Mouse (Mus musculus) midbrain, embryonic 10.5 days (tissue): Measurements from ENCODE around the gene Pgd. TPM values are rescaled to one million over a fixed set of nuclear protein-coding genes. Genes with fewer than 3 reads are reported as not detected.
"Not testable (repeated sequence)": the region's sequence is repeated elsewhere in the genome, so short reads cannot be mapped to it uniquely, and the experiment has no call there.

Source experiments
- DNase-seq: peaks from one replicate; pipeline ENCODE4 v3.0.0-alpha.2; 2017; ENCODE audit warnings: low spot score
- H3K27ac ChIP-seq: fragments of 300-500 bp; sonication (generic); replicated peaks from 2 replicates; pipeline ENCODE4 v1.5.1; 2016; ENCODE audit warnings: mild to moderate bottlenecking
- H3K27me3 ChIP-seq: fragments of 300-500 bp; sonication (generic); 2 replicates; pipeline ENCODE4 v1.6.1; 2016; ENCODE audit warnings: low read depth, mild to moderate bottlenecking; ENCODE audit not compliant: poor library complexity, severe bottlenecking
- H3K36me3 ChIP-seq: fragments of 300-500 bp; sonication (generic); 2 replicates; pipeline ENCODE4 v1.6.1; 2016; ENCODE audit warnings: mild to moderate bottlenecking, moderate library complexity
- H3K4me1 ChIP-seq: fragments of 300-500 bp; sonication (generic); 2 replicates; pipeline ENCODE4 v1.6.1; 2016
- H3K4me3 ChIP-seq: fragments of 300-500 bp; sonication (generic); 2 replicates; pipeline ENCODE4 v1.5.1; 2016; ENCODE audit warnings: mild to moderate bottlenecking, moderate library complexity
- H3K9me3 ChIP-seq: fragments of 300-500 bp; sonication (generic); replicated peaks from 2 replicates; pipeline ENCODE4 v1.6.1; 2016; ENCODE audit warnings: mild to moderate bottlenecking
- WGBS: fragments of 180-500 bp; shearing (Covaris S2); methylation state at CpG from one replicate; pipeline ENCODE4 v1.1.7; 2016; 5-methylcytosine and 5-hydroxymethylcytosine counted together
- polyA plus RNA-seq: library from polyadenylated mRNA; unstranded; fragments of >200 nt; fragmentation: Nextera tagmentation; extraction: Ambion mirVana; gene quantifications from 2 replicates; pipeline ENCODE4 v1.2.1, GENCODE M21; 2016

The Pgd gene
- polyA plus RNA-seq, 1 experiment from 2014 or later, result 168 TPM

DNA sequence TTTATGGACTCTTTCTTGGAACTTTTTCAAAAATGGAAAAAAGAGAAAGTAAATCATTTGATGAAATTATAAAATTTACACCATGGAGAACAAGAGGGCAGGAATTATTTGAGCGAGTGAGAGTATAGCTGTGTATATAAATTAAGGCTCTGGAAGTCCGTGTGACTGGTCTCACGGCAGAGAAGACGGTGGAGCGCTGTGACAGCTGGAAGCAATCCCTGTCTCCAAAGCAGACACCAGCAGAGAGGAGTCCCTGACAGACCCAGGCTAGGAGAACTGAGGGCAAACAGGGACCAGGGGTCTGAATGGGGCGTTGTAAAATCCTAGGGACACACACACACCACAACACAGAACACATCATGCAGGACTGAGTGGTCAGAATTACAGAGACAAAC lies 40.5 kb downstream of the Pgd start:
- Histone ChIP-seq H3K4me1 (peaks cover 14% of the 10 kb centered on the region; the same call in 1 of the 2 replicates), H3K27me3 (no peaks in the 10 kb centered on the region), H3K4me3 (no peak overlapping the region), H3K9me3 (no peaks in the 10 kb centered on the region), H3K27ac (peak overlapping the region; percentile 55), H3K36me3 (peaks cover 57% of the 10 kb centered on the region)
- no peak for DNase-seq
- WGBS, result 82% methylated on average over 6 of the region's 6 CpGs

DNA sequence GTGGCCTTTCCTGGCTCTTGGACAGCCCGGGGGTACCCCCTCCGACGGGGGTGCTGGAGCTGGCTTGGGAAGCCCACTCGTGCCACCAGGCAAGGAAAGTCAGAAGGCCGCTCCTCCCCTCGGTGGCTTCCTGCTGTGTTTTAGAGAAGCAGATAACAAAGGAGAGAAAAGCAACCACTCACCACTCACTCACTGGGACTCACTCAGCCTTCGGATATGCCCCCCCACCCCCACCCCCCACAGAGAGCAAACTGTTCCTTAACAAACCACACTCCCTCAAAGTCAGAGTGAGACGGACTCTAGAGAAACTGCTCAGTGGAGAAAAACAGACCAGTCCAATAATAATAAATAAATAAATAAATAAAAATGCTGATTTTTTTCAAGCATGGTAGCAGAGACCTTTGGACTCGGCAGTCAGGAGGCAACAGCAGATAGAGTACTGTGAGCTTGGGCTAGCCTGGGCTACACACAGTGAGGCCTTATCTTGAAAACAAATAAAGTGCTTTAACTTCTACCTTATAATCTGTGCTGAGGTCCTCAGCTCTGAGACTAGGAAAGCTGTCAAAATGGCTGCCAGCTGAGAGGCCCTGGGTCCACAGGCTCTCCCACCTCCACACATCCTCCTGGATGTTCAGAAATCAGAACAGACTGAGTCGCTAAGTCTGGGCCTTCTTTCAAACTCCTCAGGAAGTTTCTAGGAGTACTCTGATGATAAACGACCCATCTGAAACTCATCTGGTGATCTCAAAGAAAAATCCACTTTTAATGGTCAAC lies 41.0 kb downstream of the Pgd start:
- WGBS, result 52% methylated on average over 11 of the region's 11 CpGs
- H3K36me3 ChIP-seq, result peaks cover 53% of the 10 kb centered on the region
- no peak overlapping the region for H3K4me3 ChIP-seq
- H3K4me1 ChIP-seq, result peaks cover 14% of the 10 kb centered on the region; the same call in 1 of the 2 replicates
- no peak for DNase-seq
- H3K27ac ChIP-seq, result peak overlapping the region; percentile 60
- H3K9me3 ChIP-seq, result no peaks in the 10 kb centered on the region
- no peaks in the 10 kb centered on the region for H3K27me3 ChIP-seq

DNA sequence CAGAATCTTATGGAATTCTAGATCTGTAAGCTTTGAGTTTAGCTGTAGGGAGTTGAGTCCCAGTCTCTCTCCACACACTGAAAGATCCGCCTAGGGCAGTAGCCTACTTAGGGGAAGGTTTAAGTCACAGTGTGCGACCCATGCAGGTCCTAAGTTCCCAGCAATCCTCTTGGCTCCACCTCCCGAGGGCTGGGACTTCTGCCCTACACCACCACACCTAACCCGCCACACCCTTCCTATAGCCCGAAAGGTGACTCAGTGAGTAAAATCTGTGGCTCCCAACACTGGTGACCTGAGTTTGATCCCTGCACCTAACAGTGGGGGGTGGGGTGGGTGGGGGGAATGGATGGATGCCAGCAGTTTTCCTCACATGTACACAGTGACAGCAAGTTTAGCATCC lies 43.1 kb downstream of the Pgd start:
- Histone ChIP-seq H3K36me3 (peaks cover 32% of the 10 kb centered on the region), H3K4me3 (no peak overlapping the region), H3K9me3 (no peaks in the 10 kb centered on the region), H3K4me1 (peaks cover 20% of the 10 kb centered on the region; the same call in 1 of the 2 replicates), H3K27me3 (no peaks in the 10 kb centered on the region), H3K27ac (no peak overlapping the region)
- no peak for DNase-seq
- WGBS, result 63% methylated on average over 5 of the region's 5 CpGs

DNA sequence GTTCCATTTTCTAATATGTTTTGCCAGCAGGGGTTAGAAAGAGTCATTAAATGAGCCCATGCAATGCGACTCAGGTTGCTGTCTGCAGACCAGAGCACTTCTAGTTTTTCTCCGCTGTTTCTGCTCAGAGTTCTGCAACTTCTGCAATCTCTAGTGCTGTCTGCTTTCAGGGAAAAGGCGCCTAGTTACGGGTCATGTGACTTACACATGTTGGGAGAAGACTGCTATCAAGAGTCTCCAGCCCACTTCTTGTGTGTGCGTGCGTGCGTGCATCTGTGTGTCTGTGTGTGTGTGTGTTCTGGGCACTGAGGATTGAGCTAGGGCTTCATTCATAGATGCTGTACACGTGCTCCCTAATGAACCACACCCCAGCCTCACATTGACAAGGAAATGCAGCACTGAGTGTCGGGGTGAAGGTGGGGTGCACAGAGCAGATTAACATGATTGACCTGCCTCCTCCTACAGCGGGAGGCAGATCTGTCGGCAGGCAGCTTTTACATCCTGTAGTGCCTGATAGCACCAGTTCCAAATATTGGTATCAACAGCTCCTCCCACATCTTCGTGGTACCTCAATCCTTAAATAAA lies 46.5 kb downstream of the Pgd start:
- H3K27me3 ChIP-seq, H3K27ac ChIP-seq, H3K4me1 ChIP-seq, DNase-seq, H3K4me3 ChIP-seq, H3K9me3 ChIP-seq: not testable (repeated sequence)
- peaks cover 12% of the 10 kb centered on the region for H3K36me3 ChIP-seq
- 88% methylated on average over 12 of the region's 12 CpGs for WGBS

DNA sequence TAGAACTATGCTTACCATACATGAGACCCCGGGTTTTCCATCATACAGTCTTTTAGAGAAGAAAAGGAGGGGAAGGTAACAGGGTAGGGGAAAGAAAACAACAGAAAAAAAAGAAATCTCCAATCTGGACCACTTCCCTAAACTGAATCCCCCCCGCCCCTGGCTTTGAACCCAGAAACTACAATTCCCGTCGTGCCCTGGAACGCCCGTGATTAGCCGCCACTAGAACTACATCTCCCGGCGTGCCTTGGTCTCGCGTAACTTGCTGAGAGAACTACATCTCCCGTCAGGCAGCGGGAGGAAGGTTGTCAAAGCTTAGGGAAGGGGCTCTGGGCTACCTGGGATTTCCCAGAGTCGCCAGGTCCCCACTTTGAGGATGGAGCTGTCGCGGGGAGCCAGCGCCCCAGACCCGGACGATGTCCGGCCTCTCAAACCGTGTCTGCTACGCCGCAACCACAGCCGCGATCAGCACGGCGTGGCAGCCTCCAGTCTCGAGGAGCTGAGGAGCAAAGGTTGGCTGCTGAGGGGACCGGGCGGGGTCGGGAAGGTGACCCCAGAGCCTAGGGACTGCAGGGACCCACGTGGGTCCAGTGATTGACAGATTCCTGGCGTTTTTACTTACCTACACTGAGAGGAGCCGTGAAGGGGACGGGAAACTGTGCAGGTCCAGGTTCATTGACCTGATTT lies 62.6 kb downstream of the Pgd start, which contains the start of gene Dffa:
Dffa (plus strand) TSS at position 272 of the 687 bp plus-strand sequence.
- Histone ChIP-seq H3K4me3 (peak within 1 kb of the TSS; percentile 78), H3K27me3 (no peaks in the 10 kb centered on the region), H3K27ac (peak within 1 kb of the TSS; percentile 75), H3K9me3 (no peaks in the 10 kb centered on the region), H3K4me1 (peaks cover 20% of the 10 kb centered on the region), H3K36me3 (peaks cover 18% of the 10 kb centered on the region)
- WGBS, result under 1% methylated on average over 35 of the region's 35 CpGs
- peak; percentile 88 for DNase-seq

DNA sequence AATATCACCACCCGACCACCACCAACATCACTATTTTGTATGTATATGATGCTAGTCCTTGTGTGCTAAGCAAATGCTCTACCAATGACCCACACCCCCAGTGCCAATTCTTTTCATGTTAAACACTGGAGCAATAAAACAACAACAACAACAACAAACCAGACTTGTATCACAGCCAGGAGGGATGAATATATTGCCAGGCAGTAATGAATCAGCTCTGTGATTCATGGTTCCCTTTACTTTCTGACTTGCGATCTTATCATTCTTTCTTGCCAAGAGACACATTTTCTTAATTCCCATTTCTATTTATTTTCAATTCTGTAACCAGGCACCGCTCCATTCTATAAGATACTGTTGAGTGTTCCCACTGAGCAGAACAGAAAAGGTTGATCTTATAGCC lies 65.1 kb downstream of the Pgd start:
- Histone ChIP-seq H3K27me3 (no peaks in the 10 kb centered on the region), H3K36me3 (peaks cover 5% of the 10 kb centered on the region), H3K4me3 (no peak overlapping the region), H3K9me3 (no peaks in the 10 kb centered on the region), H3K4me1 (peaks cover 33% of the 10 kb centered on the region), H3K27ac (no peak overlapping the region)
- 89% methylated on average over 3 of the region's 3 CpGs for WGBS
- DNase-seq, result no peak

DNA sequence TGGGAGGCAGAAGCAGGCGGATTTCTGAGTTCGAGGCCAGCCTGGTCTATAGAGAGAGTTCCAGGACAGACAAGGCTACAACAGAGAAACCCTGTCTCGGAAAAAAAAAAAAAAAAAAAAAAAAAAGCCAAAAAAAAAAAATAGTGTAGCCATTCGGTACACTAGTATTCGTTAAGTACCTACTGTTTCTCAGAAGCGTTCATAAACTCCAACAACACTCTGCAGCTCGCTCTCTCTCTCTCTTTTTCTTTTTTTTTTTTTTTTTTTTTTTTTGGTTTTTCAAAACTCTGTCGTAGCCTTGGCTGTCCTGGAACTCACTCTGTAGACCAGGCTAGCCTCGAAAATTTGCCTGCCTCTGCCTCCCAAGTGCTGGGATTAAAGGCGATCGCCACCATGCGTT lies 66.1 kb downstream of the Pgd start:
- not testable (repeated sequence) for H3K27ac ChIP-seq, H3K4me3 ChIP-seq, H3K36me3 ChIP-seq, H3K27me3 ChIP-seq, DNase-seq, H3K9me3 ChIP-seq
- WGBS, result 88% methylated on average over 12 of the region's 12 CpGs
- peaks cover 33% of the 10 kb centered on the region for H3K4me1 ChIP-seq

Other genes starting within 250 kb of the Pgd start
- 56.6 and 57.3 TPM in 2 replicates for gene Pex14, start 66.9 kb downstream of the Pgd start, polyA plus RNA-seq
- gene Dffa, start 62.6 kb downstream of the Pgd start, polyA plus RNA-seq, result 32.4 and 34.4 TPM in 2 replicates
- gene Cort, start 40.0 kb downstream of the Pgd start, polyA plus RNA-seq, result 0.19 and 0.42 TPM in 2 replicates
- gene Cenps, start 29.1 kb downstream of the Pgd start, polyA plus RNA-seq, result 59.4 and 72.8 TPM in 2 replicates
- 63.4 and 82.4 TPM in 2 replicates for gene Kif1b, start 140.9 kb upstream of the Pgd start, polyA plus RNA-seq